Mouse (Mus musculus) CD4-positive, CD25-positive, alpha-beta regulatory T cell, adult 4 months (primary cell): ENCODE data around the gene Dscaml1. TPM values are rescaled to one million over a fixed set of nuclear protein-coding genes. Genes with fewer than 3 reads are reported as not detected.

Experiments used
- ATAC-seq: one replicate; pipeline ENCODE4 v1.8.0; 2017
- polyA plus RNA-seq, 2 experiments: library from polyadenylated mRNA; unstranded; fragments of 100-300 nt; shearing (Covaris generic); gene quantifications; one replicate each; pipeline ENCODE4 v1.2.1; 2017

Gene Dscaml1
- polyA plus RNA-seq, 2 experiments from 2014 or later: not detected

DNA sequence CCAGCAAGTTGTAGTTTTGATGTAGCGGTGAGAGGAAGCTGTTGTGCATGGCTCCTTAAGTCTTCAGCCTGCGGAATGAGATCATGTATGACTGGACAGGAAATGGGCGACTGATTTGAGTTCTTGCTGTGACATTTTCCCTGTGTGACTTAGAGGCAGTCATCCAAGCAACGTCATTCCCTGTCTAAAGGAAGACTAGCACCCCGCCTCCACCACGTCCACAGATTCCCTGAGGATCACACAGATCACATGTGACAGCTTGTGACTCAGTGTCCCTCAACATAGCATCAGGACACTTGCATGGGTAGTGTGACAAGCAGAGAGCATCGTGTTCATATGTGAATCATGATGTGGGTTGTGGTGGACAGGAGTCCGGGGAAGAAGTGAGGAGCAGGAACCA is 147.6 kb downstream of the Dscaml1 start:
- no peak for ATAC-seq

DNA sequence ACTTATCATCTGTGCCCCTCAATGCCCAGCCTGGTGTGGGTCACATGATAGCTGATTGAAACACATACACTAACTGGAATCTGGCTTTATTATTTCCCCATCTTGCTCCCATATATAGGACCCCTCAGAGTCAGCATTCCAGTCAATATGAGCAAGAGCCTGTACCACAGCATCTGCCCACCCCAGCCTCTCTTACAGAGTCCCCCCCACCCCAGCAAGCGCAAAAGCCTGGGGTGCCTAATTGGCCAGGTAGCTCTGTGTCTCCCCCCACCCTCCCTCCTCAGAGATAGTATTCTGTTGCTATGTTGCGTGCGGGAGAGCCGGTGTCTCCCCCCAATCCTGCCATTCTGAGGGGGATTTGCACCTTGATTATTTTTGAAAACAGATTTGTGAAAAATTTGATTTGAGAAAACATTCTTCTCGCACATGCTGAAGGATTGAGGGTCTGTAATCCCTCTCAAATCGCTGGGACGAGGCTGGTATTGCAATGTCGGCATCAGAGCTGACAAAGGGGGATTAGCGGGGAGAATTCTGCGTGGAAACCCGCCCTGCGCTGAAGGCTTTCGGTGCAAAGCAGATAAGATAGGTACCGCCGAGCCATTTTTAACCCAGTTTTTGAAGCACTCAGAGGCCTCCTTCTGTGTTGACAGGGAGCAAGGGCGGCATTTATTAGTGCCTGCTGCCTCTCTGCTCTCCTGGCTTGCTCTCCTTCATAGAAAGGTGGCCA is 153.8 kb downstream of the Dscaml1 start:
- ATAC-seq: no peak

DNA sequence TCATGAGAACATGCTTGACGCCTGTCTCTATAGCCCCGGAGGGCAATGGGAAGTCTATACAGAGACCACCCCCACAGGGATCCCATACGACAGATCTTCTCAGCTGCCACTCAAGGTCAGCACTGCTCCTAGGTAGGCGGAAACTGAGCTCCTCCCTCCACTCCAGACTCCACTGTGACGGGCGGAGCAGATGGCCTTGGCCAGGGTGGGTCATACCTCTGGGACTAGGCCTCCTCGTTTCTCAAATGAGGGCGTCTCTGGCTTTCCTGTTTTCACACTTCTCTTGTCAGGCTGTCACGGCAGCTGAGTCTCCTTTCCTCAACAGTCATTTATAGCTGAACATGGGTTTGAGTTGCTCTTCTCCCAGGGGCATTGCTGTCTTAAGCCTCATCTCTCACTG is 160.0 kb downstream of the Dscaml1 start:
- ATAC-seq: no peak

DNA sequence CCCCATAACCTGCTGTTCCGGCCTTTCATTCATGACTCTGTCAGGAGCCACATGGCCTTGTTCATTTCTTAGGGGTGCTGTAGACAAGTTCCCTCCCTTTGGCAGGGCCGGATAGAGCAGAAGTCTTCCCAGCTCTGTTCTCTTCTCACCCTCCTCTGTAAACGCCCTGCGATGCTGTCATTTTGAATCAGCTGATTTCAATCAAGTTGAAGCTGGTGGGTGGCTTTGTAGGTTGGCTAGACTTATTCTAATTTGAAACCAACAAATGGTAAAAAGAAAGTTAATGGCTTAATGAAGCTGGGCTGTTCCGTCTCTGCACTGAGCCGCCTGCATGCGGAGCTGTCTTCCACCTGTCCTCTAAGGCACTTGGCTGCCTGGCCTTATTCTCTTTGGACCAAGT is 161.3 kb downstream of the Dscaml1 start:
- no peak for ATAC-seq

DNA sequence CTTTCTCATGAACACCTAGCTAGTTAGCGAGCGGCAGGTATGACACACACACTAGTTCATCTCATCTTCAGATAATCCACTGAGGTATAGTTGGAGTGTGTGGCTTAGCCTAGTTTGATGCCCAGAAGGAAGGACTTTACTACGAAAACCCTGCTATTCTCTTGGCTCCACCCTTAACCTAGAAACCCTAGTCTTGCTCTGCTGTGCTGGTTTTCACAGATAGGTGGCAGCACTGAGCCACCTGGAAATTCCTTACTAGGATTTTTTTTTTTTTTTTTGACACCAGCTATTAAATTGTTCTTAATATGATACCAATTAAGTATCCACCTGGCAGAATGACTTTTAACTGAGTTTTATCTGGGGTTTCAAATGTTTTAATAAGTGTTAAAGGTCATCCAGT is 163.4 kb downstream of the Dscaml1 start:
- ATAC-seq: no peak

DNA sequence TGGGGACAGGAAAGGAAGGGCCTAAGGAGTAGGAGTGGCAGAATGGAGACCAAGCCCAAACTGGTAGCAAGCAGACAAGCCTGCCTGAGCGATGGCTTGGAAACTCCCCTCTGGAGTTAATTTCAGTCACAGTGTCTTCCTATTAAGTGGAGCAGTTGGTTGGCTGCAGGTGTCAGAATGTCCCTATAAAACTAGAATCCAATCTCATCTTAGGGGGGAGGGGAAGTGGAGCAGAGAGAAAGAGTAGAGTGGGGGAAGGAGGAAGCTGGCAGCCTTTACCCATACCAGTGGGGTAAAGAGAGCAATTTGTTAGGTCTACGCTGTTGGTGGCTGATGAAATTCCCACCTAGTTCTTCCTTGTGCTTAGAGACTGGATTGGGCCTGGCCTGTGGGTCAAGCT is 164.6 kb downstream of the Dscaml1 start:
- no peak for ATAC-seq

DNA sequence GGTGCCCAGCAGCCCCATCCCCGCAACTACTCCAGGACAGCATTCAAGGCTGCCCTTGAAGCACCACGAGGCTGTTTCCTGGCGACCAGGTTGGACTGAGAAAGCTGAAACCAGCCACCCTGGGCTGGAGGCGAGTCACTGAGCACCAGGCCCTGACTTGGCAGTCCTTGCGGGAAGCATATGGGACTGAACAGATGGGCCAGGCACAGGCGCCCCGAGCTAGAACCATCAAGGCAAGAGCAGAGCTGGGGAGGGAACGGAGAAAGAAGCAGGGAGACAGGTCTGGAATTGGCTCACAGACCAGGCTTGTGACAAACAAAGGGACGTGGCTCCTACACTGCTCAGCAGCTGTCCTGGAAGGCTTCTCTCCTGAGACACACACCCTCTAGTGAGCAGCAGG is 165.9 kb downstream of the Dscaml1 start:
- no peak for ATAC-seq

DNA sequence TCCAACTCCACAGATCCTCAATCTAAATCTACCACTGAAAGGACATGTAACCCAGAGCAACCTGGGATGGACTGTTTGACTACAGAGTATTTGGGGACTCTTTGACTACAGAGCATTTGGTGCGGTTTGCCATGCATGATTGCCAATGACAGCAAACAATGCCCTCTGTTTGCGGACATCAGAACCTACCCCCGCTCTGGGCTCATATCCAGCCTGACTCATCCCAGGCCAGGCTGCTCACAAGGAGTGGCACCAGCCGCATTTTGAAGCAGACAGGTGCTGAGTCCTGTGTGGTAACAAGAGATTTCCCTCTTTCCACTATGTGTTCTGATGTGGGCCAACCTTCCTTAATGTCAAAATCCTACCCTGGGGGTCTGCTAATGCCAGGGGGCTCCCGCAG is 171.7 kb downstream of the Dscaml1 start:
- ATAC-seq: no peak

DNA sequence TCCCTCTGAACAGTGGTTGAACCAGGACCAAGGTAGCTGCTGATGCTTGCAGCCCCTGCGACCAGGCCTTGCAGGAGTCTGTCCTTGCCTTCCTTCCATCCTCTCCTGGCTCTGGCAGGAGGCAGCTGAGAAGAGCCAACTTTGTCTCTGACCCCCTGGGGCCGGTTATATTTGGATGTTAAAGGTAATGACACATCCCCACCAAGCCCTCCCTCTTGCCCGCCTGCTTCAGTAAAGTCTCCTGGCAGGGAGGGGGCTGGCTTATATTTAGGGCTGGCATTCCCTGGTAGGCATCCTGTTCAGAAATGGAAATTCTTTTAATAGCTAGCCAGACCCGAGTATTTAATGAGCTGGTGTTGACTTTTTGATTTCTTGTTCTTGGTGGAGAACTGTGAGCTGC is 172.9 kb downstream of the Dscaml1 start:
- no peak for ATAC-seq

DNA sequence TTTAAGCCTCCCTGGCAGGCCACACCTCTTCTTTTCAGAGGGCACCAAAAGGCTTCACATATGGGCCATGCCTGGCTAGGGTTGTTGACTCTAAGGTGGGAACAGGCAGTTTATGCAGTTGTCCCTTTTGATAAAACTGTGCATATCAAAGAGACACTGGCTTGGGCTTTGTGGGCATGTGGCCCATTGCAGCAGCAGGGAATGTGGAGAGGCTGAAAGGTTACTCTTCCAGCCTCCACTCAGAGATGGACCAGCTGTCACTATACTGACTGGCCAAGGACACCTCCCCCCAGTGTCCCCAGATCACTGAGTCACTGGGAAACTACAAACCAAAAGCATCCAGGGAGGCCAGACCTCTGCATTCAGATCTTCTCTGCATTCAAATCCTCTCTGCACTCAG is 180.9 kb downstream of the Dscaml1 start:
- no peak for ATAC-seq

DNA sequence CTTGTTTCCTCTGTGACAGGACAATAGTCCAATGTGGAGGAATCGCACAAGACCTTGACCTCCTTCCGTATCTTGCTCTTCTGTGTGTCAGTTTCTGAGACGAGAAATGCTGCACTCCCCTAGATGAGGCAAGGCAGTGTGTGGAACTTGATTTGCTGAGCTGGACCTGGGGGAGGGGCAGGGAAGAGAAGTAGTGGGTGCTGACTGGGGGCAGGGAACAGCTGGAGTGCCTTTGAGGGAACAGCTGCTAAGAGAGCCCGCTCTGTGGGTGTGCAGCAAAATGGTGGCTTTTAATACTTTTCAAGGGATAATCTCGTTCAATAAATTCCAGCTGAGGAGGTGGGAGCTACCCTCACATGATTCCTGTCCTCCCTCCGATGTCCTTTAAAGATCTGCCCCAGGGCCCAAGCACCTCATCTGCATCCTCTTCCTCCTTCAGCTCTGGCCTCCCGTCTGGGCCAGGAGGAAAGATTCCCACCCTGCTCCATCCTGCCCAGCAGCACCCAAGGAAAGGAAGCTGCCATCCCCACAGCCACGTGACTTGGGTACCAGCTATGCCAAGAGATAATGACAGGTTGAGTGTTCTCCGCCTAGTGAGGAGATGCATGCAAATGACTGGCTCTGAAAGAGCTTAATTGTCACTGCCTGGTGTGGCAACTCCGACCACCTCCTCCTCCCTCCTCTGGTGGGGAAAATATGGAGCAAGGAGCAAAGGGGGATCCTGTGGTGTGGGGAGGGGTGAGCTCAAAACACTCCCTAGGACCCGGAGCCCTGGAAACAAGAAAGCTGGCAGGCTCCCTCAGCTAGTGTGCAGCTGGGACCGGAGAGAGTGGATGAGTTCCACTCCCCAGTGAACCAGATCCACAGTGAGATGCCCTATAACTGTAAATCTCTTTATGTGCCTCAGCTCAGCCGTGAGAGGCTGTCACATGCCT is 181.9 kb downstream of the Dscaml1 start:
- no peak for ATAC-seq

DNA sequence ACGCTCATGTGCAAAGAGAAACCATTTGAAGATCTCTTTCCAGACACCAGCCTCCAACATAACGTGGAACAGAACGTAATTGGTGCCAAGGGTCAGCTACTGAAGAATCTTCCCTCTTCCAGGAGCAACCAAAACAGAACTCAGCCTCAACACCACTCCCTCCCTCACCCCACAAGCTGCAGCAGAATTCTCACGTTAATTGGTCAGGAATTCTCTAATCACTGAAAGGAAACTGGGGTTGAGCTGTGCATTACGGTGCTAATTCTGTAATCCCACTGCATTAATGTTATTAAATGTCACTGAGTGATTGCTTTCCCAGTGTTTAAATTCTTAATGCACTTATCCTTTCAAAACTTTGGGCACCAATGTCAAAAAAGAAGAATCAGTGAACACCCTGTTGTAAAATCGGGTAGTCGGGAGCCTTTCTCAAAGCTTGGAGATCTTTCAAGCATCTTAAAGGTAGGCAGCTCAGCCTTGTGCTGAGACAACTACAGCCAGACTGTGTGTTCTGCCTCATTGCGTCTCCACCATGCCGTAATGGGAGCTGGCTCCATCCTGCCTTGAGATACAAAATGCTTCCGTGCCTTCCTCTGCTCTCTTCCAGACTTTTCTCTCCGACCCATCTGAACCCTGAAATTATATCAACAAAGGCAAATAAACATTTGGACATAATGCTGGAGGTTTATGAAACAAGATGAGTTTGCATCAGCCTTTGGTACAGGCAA is 184.1 kb downstream of the Dscaml1 start:
- ATAC-seq: no peak

DNA sequence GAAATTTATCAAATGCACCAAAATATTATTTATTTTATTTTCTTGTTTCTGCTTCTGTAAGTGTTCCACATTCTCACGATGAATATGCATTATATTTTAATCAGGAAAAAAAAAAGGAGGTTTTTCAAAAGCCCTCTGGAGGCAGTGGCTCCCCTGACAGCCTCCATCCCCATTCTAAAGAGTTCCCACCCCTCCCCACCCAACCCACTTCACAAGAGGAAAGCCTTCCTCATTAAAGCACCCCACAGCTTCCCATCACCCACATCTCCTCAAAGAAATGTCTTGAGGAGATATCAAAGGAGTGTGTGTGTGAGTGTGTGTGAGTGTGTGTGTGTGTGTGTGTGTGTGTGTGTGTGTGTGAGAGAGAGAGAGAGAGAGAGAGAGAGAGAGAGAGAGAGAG is 188.2 kb downstream of the Dscaml1 start:
- ATAC-seq: no peak

DNA sequence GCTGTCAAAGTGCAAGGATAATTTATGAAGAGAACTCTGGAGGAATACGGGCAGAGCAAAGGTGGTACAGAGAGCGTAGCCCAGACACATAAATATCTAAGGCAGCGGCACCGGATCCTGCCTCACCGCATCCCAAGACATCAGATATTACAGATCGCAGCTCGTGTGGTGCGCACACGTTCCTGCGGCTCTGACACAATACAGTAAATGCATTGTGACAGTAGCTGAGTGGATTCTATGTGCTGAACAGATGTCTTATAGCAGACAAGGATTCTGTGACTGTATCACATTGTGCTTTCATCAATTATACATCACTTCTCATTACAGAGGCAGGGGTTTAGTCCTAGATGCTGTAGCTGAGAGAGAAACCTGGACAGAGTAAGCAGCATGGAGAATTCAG is 191.5 kb downstream of the Dscaml1 start:
- no peak for ATAC-seq

DNA sequence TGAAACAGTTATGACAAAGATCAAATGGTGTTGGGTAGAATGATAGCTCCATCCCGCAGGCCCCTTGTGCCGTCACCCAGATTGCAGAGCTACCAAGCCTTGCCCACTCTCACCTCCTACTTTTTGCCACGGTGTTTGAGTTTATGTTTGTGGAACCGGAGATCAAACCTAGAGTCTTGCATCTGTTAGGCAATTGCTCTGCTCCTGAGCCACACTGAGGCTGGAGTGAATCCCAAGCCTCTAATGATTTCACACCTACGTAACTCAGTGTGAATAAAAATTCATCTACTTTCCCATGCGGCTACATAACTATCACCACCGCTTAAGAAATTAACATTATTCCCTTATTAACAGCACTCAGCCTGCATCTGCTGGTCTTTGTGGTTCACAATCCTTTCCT is 192.0 kb downstream of the Dscaml1 start:
- no peak for ATAC-seq

DNA sequence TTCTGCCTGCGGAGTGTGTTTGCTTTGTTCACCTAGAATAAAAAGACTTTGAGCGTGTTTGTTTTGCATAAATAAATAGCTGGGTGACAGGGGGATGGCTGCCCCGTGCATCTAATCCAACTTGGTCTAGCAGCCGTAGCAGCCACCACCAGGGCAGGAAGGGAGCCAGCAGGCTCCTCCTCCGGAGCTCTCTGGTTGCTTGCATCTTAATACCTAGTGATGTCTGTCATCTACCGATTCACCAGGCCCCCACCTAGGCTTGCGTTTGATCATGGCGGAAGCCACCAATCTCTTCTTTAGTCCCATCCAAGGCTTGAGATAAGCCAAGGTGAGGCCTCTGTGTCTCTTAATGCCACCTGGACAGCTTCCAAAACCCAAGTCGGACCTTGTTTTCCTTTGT is 193.6 kb downstream of the Dscaml1 start:
- no peak for ATAC-seq

DNA sequence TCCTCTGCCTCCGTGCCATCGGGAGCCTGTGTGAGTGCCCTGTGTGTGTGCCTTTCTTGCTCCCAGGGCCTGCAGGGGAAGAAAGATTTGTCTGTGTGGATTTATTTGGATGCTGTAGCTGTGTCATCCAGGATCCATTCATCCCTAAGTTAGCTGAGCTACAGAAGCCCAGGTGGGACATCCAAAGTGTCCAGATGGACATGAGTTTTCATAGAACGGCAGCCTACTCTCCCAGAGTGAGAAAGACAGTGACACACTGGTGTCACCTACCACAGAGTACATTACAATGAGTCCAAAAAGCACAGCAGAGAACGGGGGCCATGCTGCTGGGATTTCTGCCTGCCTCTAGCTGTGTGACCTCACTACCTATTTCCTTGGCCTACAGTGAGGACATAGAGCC is 194.5 kb downstream of the Dscaml1 start:
- ATAC-seq: no peak

DNA sequence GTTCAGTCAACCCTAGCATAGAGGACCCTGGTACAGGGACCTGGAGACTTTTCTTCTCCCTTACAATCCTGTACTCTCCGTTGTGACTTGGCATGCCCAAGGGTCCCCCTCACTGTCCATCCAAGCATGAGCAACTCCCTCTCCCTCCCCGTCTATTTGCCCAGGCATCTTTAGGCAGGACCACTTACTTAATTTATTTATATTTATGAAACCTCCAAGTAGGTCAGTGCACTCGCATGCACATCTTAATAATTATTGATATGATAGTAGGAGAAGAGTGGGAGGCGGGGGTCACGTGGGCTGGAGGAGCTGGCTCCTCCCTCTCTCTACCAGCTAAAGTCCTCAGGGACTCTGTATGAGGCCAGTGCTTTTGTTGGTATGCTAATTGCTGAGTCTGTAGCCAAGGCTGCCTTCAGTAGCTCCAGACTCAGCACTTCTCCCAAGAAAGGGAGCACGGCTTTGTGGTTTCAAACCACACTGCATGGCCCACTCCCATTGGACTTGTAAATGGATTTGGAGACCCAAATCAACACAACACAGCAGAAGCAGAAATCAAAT is 199.5 kb downstream of the Dscaml1 start:
- ATAC-seq: no peak

DNA sequence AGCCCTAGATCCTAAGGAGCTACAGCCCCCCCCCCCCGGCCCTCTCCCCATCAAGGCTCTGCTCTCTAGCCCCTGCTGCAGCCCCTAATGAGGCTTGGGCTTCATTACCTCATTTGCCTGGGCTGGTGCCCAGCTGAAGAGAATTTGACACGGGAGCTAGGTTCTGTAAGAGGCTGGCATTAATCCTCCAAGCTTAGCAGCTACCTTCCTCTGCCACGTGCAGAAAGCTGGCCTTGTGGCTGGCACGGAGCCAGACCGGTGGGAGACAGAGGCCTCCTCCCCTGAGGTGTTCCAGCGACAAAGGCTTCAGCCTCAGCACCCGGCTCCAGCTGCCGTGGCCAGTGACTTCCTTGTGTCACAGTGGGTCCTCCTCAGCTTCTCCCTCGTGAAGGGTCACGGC is 206.1 kb downstream of the Dscaml1 start:
- ATAC-seq: no peak

DNA sequence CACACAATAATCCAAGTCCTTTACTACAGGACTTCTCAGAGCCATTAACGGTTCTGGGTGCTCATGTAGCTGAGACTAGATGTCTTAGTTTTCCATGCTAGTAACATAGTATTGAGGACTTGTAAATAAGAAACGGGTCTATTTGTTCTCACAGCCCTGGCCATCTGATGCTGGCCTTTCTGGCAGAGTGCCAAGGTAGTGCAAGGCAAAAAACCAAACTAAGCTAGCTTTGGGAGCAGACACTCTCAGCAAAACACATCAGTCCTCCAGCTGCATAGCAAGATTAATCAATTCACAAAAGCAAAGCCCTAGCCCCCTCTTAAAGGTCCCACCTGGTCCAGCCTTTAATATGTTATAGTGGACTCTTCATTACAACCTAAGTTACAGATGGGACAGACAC is 206.6 kb downstream of the Dscaml1 start:
- no peak for ATAC-seq

DNA sequence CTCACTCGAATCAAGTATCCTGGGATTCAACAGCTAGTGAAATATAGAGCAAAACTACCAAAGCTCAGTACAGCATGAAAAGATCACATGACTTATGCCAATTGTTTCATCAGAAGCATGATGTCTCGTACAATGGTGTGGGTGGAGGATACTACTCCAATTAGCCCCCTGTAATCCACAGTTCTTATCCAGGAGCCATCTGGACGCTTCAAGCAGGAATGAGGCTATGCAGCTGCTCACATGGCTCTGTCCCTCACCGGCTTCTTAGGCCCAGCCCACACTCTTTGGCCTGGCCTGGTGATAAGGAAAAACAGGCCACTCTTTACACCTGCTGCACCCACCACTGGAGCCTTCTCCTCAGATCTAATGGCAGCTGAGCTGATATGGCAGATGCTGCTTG is 208.6 kb downstream of the Dscaml1 start:
- no peak for ATAC-seq

DNA sequence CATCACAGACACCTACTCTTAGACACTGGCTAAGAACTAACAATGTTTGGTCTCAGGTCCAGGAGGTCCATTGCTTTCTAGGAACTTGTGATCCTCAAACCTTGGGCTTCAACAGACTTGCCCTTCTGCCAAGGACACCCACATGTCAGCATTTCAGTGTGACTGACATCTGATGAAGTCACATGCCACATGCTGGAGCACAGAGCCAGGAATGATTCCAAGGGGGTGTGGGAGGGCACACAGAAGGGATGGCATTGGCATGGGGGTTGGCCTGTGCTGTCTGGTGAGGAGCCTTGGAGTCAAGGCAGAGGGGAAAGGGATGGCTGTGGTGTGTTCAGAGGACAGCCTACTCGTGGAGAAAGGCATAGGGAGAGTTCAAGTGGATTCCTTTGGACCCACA is 210.9 kb downstream of the Dscaml1 start:
- no peak for ATAC-seq
